Mouse (Mus musculus): ENCODE measurements around the gene Arhgef10l.

- TF ChIP-seq CTCF (IDR thresholded peaks at IDR 0.05; ENCODE audit: low read depth, low read length) (no peak), POLR2A (IDR thresholded peaks at IDR 0.05; ENCODE audit: borderline replicate concordance, low read depth, low read length) (no peak)
Measured at GRCm38 (mm10) chr4:140630136-140630535, 35.7 kb downstream of the Arhgef10l start.
